Mouse (Mus musculus): ENCODE measurements around the gene Adcy5. TPM values are rescaled to one million over a fixed set of nuclear protein-coding genes. Genes with fewer than 3 reads are reported as not detected.

The Adcy5 gene
- total and polyA plus RNA-seq, 3 experiments, result under 0.01 to 0.08 TPM; not detected in 1

DNA sequence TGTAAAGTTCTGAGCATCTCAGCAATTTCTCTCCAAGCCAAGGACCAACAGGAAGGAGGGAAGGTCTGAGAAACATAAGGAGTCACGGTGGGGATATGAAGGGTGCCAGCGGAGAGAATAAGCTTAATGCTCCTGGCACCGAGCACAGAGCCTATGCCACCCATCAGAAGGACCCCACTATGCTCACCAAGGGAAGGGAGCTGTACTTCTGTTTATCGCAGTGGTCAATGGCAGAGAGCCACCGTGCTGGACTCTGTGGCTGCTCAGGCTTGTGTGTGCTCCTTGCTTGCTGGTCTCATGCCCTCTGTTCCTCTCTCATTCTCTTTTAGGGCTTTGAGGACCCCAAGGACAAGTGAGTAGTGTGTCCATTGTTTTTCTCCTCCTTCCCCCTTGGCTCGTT lies 123.5 kb downstream of the Adcy5 start:
- no peak for DNase-seq (ENCODE audit: low read depth, low spot score)
- no peak for TF ChIP-seq POLR2AphosphoS2 (IDR thresholded peaks at IDR 0.05; ENCODE audit: low read length)
- no peak for TF ChIP-seq TAL1 (IDR thresholded peaks at IDR 0.05; ENCODE audit: low read length)
- no peak for TF ChIP-seq SMC3 (IDR thresholded peaks at IDR 0.05; ENCODE audit: low read depth, low read length)
- no peak for TF ChIP-seq ZNF384 (IDR thresholded peaks at IDR 0.05; ENCODE audit: low read depth, low read length)
- TF ChIP-seq UBTF (IDR thresholded peaks at IDR 0.05; ENCODE audit: borderline replicate concordance, insufficient read depth, low read depth, low read length), result no peak
- TF ChIP-seq BHLHE40 (IDR thresholded peaks at IDR 0.05; ENCODE audit: borderline replicate concordance, low read depth, low read length), result no peak
- no peak for TF ChIP-seq MEF2A (IDR thresholded peaks at IDR 0.05; ENCODE audit: extremely low read depth, insufficient replicate concordance, low read depth, low read length, poor library complexity, severe bottlenecking)
- TF ChIP-seq NRF1 (IDR thresholded peaks at IDR 0.05; ENCODE audit: insufficient read depth, low read depth, low read length, poor library complexity, severe bottlenecking), result no peak
- no peak for TF ChIP-seq ZKSCAN1 (IDR thresholded peaks at IDR 0.05; ENCODE audit: low read depth, low read length)
- no peak for TF ChIP-seq RAD21 (IDR thresholded peaks at IDR 0.05; ENCODE audit: low read depth, low read length)
- no peaks in the 10 kb centered on the region for H3K36me3 ChIP-seq (ENCODE audit: control insufficient read depth in 1 of 2, insufficient read depth in 2 of 2, low read length in 2 of 2)
- no peaks in the 10 kb centered on the region for H3K79me2 ChIP-seq (ENCODE audit: control insufficient read depth, insufficient read depth, low read length, poor library complexity)
- H3K9ac ChIP-seq (ENCODE audit: control insufficient read depth, low read depth, low read length, poor library complexity, severe bottlenecking), result no peak overlapping the region
- H3K27me3 ChIP-seq (ENCODE audit: control insufficient read depth in 1 of 2, insufficient read depth in 2 of 2, low read length in 2 of 2), result no peaks in the 10 kb centered on the region
- no peak overlapping the region for H3K4me3 ChIP-seq (ENCODE audit: control insufficient read depth in 1 of 2, insufficient read depth in 1 of 2, low read depth in 2 of 2, low read length in 2 of 2)
- no peaks in the 10 kb centered on the region for H3K4me1 ChIP-seq (ENCODE audit: control insufficient read depth in 1 of 2, insufficient read depth in 2 of 2, low read length in 2 of 2)
- no peaks in the 10 kb centered on the region for H3K9me3 ChIP-seq (replicated peaks; ENCODE audit: insufficient read depth, low read length)
- H3K27ac ChIP-seq (ENCODE audit: control insufficient read depth, low read depth, low read length), result no peak overlapping the region

DNA sequence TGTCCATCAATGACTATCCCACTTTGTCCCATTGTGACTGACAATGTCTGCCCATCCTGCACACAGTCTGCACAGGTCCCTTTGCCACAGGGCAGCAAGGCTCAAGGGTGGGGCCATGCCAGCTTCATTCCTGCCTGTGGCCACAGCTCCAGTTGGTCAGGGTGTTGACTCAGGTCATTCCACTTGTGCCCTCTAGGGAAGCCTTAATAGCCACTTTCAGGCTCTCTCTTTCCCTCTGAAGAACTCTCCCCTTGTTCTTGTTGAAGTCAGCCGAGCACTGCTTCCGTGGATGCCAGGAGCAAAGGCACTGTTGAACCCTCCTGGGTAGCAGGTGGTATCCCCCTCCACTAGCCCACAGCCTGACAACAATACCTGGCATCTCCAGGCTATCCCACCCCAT lies 127.8 kb downstream of the Adcy5 start:
- H3K9ac ChIP-seq (ENCODE audit: control insufficient read depth, low read depth, low read length, poor library complexity, severe bottlenecking), result no peak overlapping the region
- H3K4me3 ChIP-seq (ENCODE audit: control insufficient read depth in 1 of 2, insufficient read depth in 1 of 2, low read depth in 2 of 2, low read length in 2 of 2), result no peak overlapping the region
- H3K27me3 ChIP-seq (ENCODE audit: control insufficient read depth in 1 of 2, insufficient read depth in 2 of 2, low read length in 2 of 2), result no peaks in the 10 kb centered on the region
- no peaks in the 10 kb centered on the region for H3K36me3 ChIP-seq (ENCODE audit: control insufficient read depth in 1 of 2, insufficient read depth in 2 of 2, low read length in 2 of 2)
- DNase-seq (ENCODE audit: low read depth, low spot score), result no peak
- no peaks in the 10 kb centered on the region for H3K4me1 ChIP-seq (ENCODE audit: control insufficient read depth in 1 of 2, insufficient read depth in 2 of 2, low read length in 2 of 2)
- no peaks in the 10 kb centered on the region for H3K9me3 ChIP-seq (replicated peaks; ENCODE audit: insufficient read depth, low read length)
- no peak overlapping the region for H3K27ac ChIP-seq (ENCODE audit: control insufficient read depth, low read depth, low read length)
- no peaks in the 10 kb centered on the region for H3K79me2 ChIP-seq (ENCODE audit: control insufficient read depth, insufficient read depth, low read length, poor library complexity)
- TF ChIP-seq MEF2A (IDR thresholded peaks at IDR 0.05; ENCODE audit: extremely low read depth, insufficient replicate concordance, low read depth, low read length, poor library complexity, severe bottlenecking) (no peak), SIN3A (IDR thresholded peaks at IDR 0.05; ENCODE audit: low read length) (no peak), ETS1 (IDR thresholded peaks at IDR 0.05; ENCODE audit: low read depth, low read length) (no peak), ELF1 (IDR thresholded peaks at IDR 0.05; ENCODE audit: low read depth, low read length) (no peak), TBP (IDR thresholded peaks at IDR 0.05; ENCODE audit: low read depth, low read length) (no peak), ZNF384 (IDR thresholded peaks at IDR 0.05; ENCODE audit: low read depth, low read length) (no peak), GABPA (IDR thresholded peaks at IDR 0.05; ENCODE audit: low read depth, low read length) (no peak), KAT2A (conservative IDR thresholded peaks at IDR 0.05; ENCODE audit: low read depth, low read length) (no peak), E2F4 (IDR thresholded peaks at IDR 0.05; ENCODE audit: borderline replicate concordance, low read depth, low read length) (no peak)

Measured in MEL (cell line).